Mouse (Mus musculus) retina, adult 2 months (tissue): ENCODE measurements at regions not wholly inside any gene's neighbourhood (a gene's known extent, or its start where the extent isn't known, plus 50 kb on each side); places are given as distances from the start of the nearest gene placed in this dataset.

Source experiments
- DNase-seq: peaks from one replicate; pipeline ENCODE4 v3.0.0-alpha.2; 2012; ENCODE audit warnings: low read depth, low spot score

- no peak for DNase-seq
Measured at GRCm38 (mm10) chr3:48911758-48912157, 845.4 kb downstream of the Pcdh18 start.

- no peak for DNase-seq
Measured at GRCm38 (mm10) chr3:48890403-48890802, 866.7 kb downstream of the Pcdh18 start.

- no peak for DNase-seq
Measured at GRCm38 (mm10) chr3:48887885-48888284, 869.2 kb downstream of the Pcdh18 start.

- DNase-seq = no peak
Measured at GRCm38 (mm10) chr3:48869527-48869926, 887.6 kb downstream of the Pcdh18 start.

- peak; percentile 29 for DNase-seq
Measured at GRCm38 (mm10) chr3:48846049-48846653, 911.0 kb downstream of the Pcdh18 start.

GRCm38 (mm10) chr3:48840692-48841091 is 916.4 kb downstream of the Pcdh18 start:
- DNase-seq = no peak

GRCm38 (mm10) chr3:48823360-48823759 is 933.8 kb downstream of the Pcdh18 start:
- no peak for DNase-seq

- no peak for DNase-seq
Measured at GRCm38 (mm10) chr3:48804398-48804797, 952.7 kb downstream of the Pcdh18 start.

GRCm38 (mm10) chr3:48771709-48772108 is 985.4 kb downstream of the Pcdh18 start:
- no peak for DNase-seq
